Mouse (Mus musculus) mouse embryonic stem cell (cell line): ENCODE measurements around the gene Cracr2b.

Experiments
- in situ Hi-C, 2 experiments: fragments of 300-500 bp; cut with MboI; formaldehyde crosslinking; loops; 1 replicate in 1 of 2; 3 replicates in 1 of 2; pipeline ENCODE4 v1.14.3; 2019 to 2020; ENCODE audit warnings: low sequenced_read_pairs in 2 of 2, low pct_unique_long_range_greater_than_20kb in 1 of 2, mixed read lengths in 1 of 2; ENCODE audit not compliant: unreplicated experiment in 1 of 2

Cracr2b gene

GRCm38 (mm10) chr7:141495940-141496339, 35.0 kb downstream of the Cracr2b start:
- in situ Hi-C loops, result no loop called here

GRCm38 (mm10) chr7:141497600-141497999, 36.7 kb downstream of the Cracr2b start:
- in situ Hi-C loops, result no loop called here

- in situ Hi-C loops, result no loop called here
These were observed 41.1 kb downstream of the Cracr2b start for GRCm38 (mm10) chr7:141501820-141502555.

GRCm38 (mm10) chr7:141502556-141502905, 41.6 kb downstream of the Cracr2b start:
- in situ Hi-C loops, result no loop called here

- in situ Hi-C loops, result no loop called here
These were observed 45.4 kb downstream of the Cracr2b start for GRCm38 (mm10) chr7:141506278-141506677.

- in situ Hi-C loops, result no loop called here
These were observed 47.3 kb downstream of the Cracr2b start for GRCm38 (mm10) chr7:141508160-141508559.

- in situ Hi-C loops, result no loop called here
These were observed 49.3 kb downstream of the Cracr2b start for GRCm38 (mm10) chr7:141510196-141510595.

- in situ Hi-C loops, result no loop called here
These were observed 49.8 kb downstream of the Cracr2b start for GRCm38 (mm10) chr7:141510681-141511191.
